Mouse (Mus musculus) MEL (cell line): ENCODE results near the gene Ppfia1.

ENCODE experiments used
- E2F4 ChIP-seq: IDR thresholded peaks from 2 replicates; pipeline ENCODE4 v1.6.1; 2011; ENCODE audit warnings: low read depth, low read length, improper control_type of control experiment, borderline replicate concordance
- POLR2A ChIP-seq, 2 experiments: IDR thresholded peaks; 2 replicates each; pipeline ENCODE4 v1.6.1; 2011 to 2012; ENCODE audit warnings: low read length in 2 of 2, mild to moderate bottlenecking in 2 of 2, control low read depth in 1 of 2, improper control_type of control experiment in 1 of 2, low read depth in 1 of 2, moderate library complexity in 1 of 2; ENCODE audit not compliant: control insufficient read depth in 1 of 2, insufficient read depth in 1 of 2, poor library complexity in 1 of 2
- ZNF384 ChIP-seq: IDR thresholded peaks from 2 replicates; pipeline ENCODE4 v1.6.1; 2012; ENCODE audit warnings: low read depth, mild to moderate bottlenecking, inconsistent platforms, low read length, improper control_type of control experiment

DNA sequence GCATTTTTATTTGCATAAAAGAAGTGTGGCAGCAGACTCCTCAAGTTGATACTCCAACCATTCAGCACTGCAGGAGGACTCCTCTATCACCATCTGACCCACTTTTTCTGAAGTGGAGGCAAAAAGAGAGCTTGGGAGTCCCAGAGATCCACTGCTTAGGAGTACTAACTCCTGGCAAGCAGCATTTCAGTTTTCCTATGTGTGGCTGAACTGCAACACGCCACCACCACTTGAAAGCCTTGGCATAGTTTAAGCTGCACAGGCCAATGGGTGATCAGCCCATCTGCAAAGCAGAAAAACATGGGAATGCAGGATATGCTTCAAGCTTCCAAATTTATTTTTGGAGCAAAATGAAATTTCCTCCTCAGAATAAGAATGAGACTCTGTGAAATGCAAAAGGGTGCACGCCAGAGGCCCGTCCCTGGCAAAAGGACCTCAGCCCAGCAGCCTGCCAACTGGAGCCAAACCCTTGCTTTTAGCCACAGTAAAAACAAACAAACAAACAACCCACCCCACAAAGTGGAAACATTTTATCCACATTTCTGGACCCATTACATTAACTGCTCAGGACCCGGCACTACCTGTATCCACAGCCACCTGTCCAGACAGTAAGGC lies 15.4 kb downstream of the Ppfia1 start:
- no peak for TF ChIP-seq POLR2A (IDR thresholded peaks at IDR 0.05; ENCODE audit: control insufficient read depth in 1 of 2, insufficient read depth in 1 of 2, low read depth in 1 of 2, low read length in 2 of 2, poor library complexity in 1 of 2)
- TF ChIP-seq E2F4, result no peak
- TF ChIP-seq ZNF384, result no peak
